Comparison of ENCODE assay signal across 7 mouse cellular contexts in the genomic region with DNA sequence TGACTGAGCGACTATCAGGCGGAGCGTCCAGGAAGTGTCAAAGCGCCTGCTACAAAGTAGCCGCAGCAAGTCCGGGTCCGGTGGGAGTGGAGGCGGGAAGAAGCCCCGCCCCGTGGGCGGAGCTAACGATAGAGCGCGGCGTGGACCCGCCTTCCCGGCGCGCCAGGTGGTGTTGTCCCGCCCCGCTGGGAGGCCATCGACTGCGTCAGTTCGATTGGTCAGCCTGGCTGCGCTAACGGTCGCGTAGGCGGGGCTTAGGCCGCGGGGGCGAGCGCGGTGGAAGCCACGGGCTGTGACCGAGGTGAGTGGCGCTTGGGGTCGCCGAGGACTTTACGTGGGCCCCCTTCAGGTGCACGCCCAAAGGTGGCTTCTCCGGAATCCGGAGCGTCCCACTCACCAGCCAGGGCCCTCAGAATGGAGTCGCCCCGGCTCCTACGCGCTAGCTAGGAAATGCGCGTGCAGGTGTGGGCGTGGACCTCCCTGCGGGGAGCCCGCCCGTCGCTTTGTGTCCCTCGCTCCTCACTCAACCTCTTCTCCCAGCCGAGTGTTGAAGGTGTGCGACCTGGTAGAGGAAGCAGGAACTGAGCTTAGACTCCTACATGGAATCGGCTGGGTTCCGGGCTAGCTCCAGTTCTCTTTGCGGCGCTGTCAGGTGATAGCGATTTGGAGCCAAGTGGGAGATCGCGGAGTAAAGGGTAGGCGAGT. TPM values are rescaled to one million over a fixed set of nuclear protein-coding genes. Genes with fewer than 3 reads are reported as not detected.
DNase-seq lines count a peak whose midpoint lies in the region; ATAC-seq lines count a peak whose summit lies in the region.

Gene Cep70, plus strand, starts transcription at position 178 of the 705 bp plus-strand sequence.

- ATAC-seq in intestine, embryonic 15.5 days: peak; percentile 97

- no peaks in the 10 kb centered on the region for H3K36me3 ChIP-seq in intestine, embryonic 15.5 days
- H3K36me3 ChIP-seq in midbrain, embryonic 10.5 days: peaks cover 10% of the 10 kb centered on the region; the same call in 1 of the 2 replicates

- peak within 1 kb of the TSS; percentile 70 for H3K4me3 ChIP-seq in intestine, embryonic 15.5 days (replicated peaks)
- peak within 1 kb of the TSS; percentile 91 for H3K4me3 ChIP-seq in midbrain, embryonic 10.5 days

- H3K4me2 ChIP-seq in intestine, embryonic 15.5 days (replicated peaks): peak within 1 kb of the TSS; percentile 69

- H3K4me1 ChIP-seq in intestine, embryonic 15.5 days (replicated peaks): no peaks in the 10 kb centered on the region; the same call in 1 of the 2 replicates
- peaks cover 17% of the 10 kb centered on the region for H3K4me1 ChIP-seq in midbrain, embryonic 10.5 days

- DNase-seq in adrenal gland, adult 18-20 months (ENCODE audit: low spot score in 2 of 2): peak; percentile 95 to 96
- DNase-seq in embryo, embryonic 11 days: peak; percentile 99
- DNase-seq in gastrocnemius, postnatal 25 days: peak; percentile 93
- peak; percentile 95 to 97 for DNase-seq in left cerebral cortex, postnatal 25 days (ENCODE audit: low spot score in 2 of 2)
- peak; percentile 95 for DNase-seq in midbrain, embryonic 10.5 days (ENCODE audit: low spot score)
- DNase-seq in right cerebral cortex, postnatal 4 days: peak; percentile 93

- WGBS in intestine, embryonic 15.5 days: under 1% methylated on average over 66 of the region's 66 CpGs
- under 1% methylated on average over 66 of the region's 66 CpGs for WGBS in midbrain, embryonic 10.5 days

- no peaks in the 10 kb centered on the region for H3K27me3 ChIP-seq in intestine, embryonic 15.5 days (replicated peaks)
- peaks cover 4% of the 10 kb centered on the region for H3K27me3 ChIP-seq in midbrain, embryonic 10.5 days (ENCODE audit: low read depth, poor library complexity, severe bottlenecking)

- peak within 1 kb of the TSS; percentile 52 for H3K27ac ChIP-seq in intestine, embryonic 15.5 days
- peak within 1 kb of the TSS; percentile 92 for H3K27ac ChIP-seq in midbrain, embryonic 10.5 days (replicated peaks)

- no peaks in the 10 kb centered on the region for H3K9me3 ChIP-seq in intestine, embryonic 15.5 days
- H3K9me3 ChIP-seq in midbrain, embryonic 10.5 days (replicated peaks): no peaks in the 10 kb centered on the region; the same call in 1 of the 2 replicates

- peak within 1 kb of the TSS; percentile 63 for H3K9ac ChIP-seq in intestine, embryonic 15.5 days

- intact Hi-C loops in left cerebral cortex, postnatal 25 days (cut with DNase I): loop anchor here (1.0 to 10.0 kb wide), 3 partner anchors 103 to 259 kb away; partner anchors contain the start of genes Faim and Pik3cb

RNA-seq across cellular contexts. Expression of gene Cep70, which starts in this region (rescaled TPM):
- total RNA-seq in adrenal gland, adult 18-20 months (2021): 1 to 10 TPM; 5.8 to 8.3 TPM
- total RNA-seq in gastrocnemius, postnatal 25 days (2021): 1 to 10 TPM; 3.0 to 3.1 TPM
- 25.6 and 29.0 TPM in 2 replicates for polyA plus RNA-seq in intestine, embryonic 15.5 days (2015; fragmentation: Nextera tagmentation; extraction: Ambion mirVana)
- total RNA-seq in left cerebral cortex, postnatal 25 days (2021): 10 to 100 TPM; 19.8 to 23.9 TPM
- polyA plus RNA-seq in midbrain, embryonic 10.5 days (2016; fragmentation: Nextera tagmentation; extraction: Ambion mirVana): 37.8 and 41.6 TPM in 2 replicates

Comparison
In these comparisons a context has a peak if more than half of its experiments do, and no peak if none do; other contexts are left out.
1. Peak in every context shown above with its lines: DNase-seq, ATAC-seq, H3K4me3 ChIP-seq and H3K27ac ChIP-seq.